Mouse (Mus musculus): ENCODE results near the gene Camta1.

The Camta1 gene

GRCm38 (mm10) chr4:151158250-151158649, 703.4 kb downstream of the Camta1 start:
- CTCF ChIA-PET: interaction anchor here in 3 of 4 experiments (1.0 to 1.8 kb wide), 5 partner anchors 10 to 248 kb away, joined by 3 to 6 read pairs (median 5); no protein-coding TSS in a partner anchor
- POLR2A ChIA-PET: no interaction called here

- ChIA-PET POLR2A (interaction anchor here in 1 of 4 experiments (0.8 kb wide), 1 partner anchor 8 kb away, joined by 4 read pairs; no protein-coding TSS in a partner anchor), CTCF (interaction anchor here (0.5 to 1.8 kb wide), 23 partner anchors 12 to 613 kb away, joined by 3 to 9 read pairs (median 3); no protein-coding TSS in a partner anchor)
Measured at GRCm38 (mm10) chr4:151156904-151157303, 704.8 kb downstream of the Camta1 start.

- POLR2A ChIA-PET: no interaction called here
- CTCF ChIA-PET: interaction anchor here in 2 of 4 experiments (1.0 to 1.1 kb wide), 2 partner anchors 37 to 538 kb away, joined by 3 read pairs; no protein-coding TSS in a partner anchor
Measured at GRCm38 (mm10) chr4:151155587-151155986, 706.1 kb downstream of the Camta1 start.

DNA sequence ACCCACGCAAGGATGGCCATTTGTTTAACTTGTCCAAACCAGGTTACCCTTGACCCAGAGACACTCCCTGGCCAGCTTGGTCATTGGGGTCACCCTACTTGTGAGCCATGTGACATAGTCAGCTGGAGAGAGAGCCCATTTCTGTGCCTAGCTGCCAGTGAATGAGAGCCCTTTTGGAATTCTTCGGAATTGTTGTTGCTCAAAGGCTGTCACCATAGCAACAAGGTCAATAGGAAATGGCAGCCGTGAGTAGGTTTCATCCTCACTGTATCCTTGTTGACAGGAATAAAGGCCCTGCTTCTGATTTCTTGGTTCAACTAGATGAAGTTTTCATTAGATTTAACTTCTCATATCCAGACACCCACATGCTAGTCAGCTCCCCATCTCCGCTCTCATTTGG, 707.4 kb downstream of the Camta1 start:
- ChIA-PET POLR2A (interaction anchor here in 1 of 4 experiments (0.9 kb wide), 1 partner anchor 12 kb away, joined by 3 read pairs; no protein-coding TSS in a partner anchor), CTCF (interaction anchor here in 1 of 4 experiments (0.5 kb wide), 1 partner anchor 25 kb away, joined by 3 read pairs; no protein-coding TSS in a partner anchor)

DNA sequence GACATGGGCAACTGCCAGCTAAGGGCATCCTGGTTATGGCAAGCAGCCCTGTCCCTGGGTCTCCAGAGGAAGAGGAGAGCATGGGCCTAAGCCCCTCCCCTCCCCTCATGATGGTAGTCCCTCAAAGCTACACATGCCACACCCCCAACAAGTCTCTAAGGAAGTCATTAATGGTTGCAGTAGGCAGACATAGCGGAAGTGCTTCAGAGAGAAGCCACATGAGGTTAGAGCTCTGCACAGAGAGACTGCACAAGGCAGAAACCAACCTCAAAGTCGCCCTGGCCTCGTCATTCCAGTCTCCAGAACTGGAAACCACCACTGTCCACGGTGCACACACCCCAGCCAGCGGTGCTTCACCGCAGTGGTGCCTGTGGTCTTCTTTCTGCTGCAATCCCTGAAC, 709.7 kb downstream of the Camta1 start:
- ChIA-PET CTCF (interaction anchor here (0.6 to 1.9 kb wide), 5 partner anchors 11 to 246 kb away, joined by 3 to 13 read pairs (median 6); no protein-coding TSS in a partner anchor), POLR2A (interaction anchor here in 1 of 4 experiments (0.6 kb wide), 1 partner anchor 223 kb away, joined by 7 read pairs; no protein-coding TSS in a partner anchor)

DNA sequence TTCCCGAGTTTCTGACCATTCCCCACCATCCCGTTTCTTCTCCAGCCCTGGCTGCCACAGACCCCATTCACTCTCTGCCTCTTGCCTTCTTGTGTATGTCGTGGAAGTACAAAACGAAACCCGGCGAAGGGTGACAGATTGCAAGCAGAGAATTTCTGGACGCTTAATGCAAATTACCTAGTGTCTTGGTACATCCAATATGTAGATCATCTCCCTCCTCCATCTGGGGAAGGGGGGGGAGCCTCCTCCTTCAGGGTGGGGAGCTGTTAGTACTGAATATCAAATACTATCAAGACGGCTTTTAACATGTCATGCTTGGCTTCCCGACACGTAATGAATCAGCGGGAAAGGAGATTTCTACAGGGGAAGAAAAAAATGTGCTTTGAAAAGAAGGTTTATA, 710.8 kb downstream of the Camta1 start:
- POLR2A ChIA-PET: no interaction called here
- CTCF ChIA-PET: interaction anchor here in 3 of 4 experiments (0.6 to 1.0 kb wide), 4 partner anchors 11 to 888 kb away, joined by 3 read pairs; partner anchors contain the start of gene Nol9 (in 1 of the 3)

DNA sequence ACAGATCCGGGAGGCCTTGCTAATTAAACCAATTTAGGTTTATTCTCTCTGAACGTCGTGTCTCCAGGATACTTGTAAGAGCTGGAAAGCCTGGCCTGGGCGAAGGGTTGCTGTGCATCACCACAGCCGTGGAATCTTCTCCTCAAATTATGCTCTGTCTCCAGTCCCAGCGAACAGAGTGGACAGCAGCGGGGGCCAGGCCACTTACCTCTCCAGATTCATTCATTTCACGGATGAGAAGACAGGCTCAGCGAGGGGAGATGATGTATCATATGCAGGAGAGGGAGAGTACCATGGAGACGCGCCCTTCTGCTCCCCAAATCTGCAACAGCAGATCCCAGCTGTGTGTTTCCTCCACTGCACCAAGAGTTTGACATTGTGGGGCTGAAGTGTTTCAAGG, 711.6 kb downstream of the Camta1 start:
- POLR2A ChIA-PET: no interaction called here
- CTCF ChIA-PET: interaction anchor here in 2 of 4 experiments (0.6 to 1.0 kb wide), 2 partner anchors 11 to 889 kb away, joined by 3 read pairs; partner anchors contain the start of gene Nol9 (in 1 of the 2)

GRCm38 (mm10) chr4:151147541-151147940, 714.1 kb downstream of the Camta1 start:
- CTCF ChIA-PET: no interaction called here
- POLR2A ChIA-PET: no interaction called here

DNA sequence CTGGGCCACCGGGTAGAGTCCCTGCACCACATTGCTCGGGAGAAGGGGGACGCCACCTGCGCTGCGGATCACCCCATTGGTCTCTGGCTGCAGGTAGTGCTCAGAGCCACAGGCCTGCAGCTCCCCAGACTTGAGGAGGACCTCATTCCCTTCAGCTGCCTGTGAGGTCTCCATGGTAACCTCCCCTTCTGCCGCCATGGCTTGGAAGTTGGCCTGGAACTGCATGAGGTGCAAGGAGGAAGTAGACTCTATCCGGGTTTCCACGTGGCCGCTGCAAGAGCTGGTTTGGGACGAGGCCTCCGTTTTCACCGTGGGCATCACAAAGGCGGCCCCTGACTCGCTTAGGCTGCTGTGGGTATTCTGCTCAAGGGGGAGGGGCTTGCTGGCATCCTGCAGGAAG, 717.6 kb downstream of the Camta1 start:
- CTCF ChIA-PET: interaction anchor here in 3 of 4 experiments (0.7 to 1.9 kb wide), 10 partner anchors 13 to 559 kb away, joined by 3 to 12 read pairs (median 4); no protein-coding TSS in a partner anchor
- POLR2A ChIA-PET: interaction anchor here in 3 of 4 experiments (0.6 to 1.8 kb wide), 6 partner anchors 15 to 187 kb away, joined by 3 to 9 read pairs (median 3); no protein-coding TSS in a partner anchor

DNA sequence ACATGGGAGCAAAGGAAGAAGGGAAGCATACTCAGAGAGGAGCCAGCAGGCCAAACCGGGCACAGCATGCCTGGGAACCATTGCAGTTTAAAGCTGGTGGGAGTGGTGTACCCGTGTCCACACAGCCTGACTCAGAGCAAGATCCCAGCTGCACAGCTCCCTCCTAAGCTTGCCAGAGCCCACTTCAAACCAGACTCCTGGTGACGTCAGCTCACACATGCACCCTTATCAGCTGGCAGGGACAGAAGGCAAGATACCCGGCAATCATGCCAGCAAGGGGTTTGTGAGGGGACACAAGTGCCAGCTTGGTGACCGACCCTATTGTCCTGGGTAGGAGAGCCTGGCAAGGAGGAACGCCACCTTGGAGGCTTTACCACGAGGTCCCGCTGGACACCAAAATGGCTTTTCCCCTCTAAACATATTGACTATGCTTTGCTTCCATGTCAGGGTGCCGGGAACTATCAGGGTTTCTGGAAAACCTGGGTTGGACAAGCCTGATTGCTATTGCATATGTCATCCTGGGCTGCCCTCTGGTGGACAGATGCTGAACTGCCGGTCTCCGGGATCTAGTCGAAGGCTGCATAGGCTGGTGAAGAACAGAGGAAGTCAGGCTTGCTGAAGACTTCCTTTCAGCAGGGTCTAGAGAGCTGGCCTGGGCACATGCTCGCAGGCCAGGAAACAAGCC, 720.3 kb downstream of the Camta1 start:
- CTCF ChIA-PET: interaction anchor here (0.6 to 4.8 kb wide), 31 partner anchors 9 to 710 kb away, joined by 3 to 77 read pairs (median 4); partner anchors contain the start of gene Vamp3 (in 1 of the 4)
- POLR2A ChIA-PET: interaction anchor here in 3 of 4 experiments (0.6 to 2.3 kb wide), 14 partner anchors 12 to 478 kb away, joined by 3 to 19 read pairs (median 3); partner anchors contain the start of gene Vamp3 (in 1 of the 3)

GRCm38 (mm10) chr4:151140368-151140982, 721.2 kb downstream of the Camta1 start:
- POLR2A ChIA-PET: interaction anchor here in 3 of 4 experiments (0.8 to 2.3 kb wide), 18 partner anchors 10 to 477 kb away, joined by 3 to 19 read pairs (median 4); partner anchors contain the start of gene Vamp3 (in 3 of the 3)

DNA sequence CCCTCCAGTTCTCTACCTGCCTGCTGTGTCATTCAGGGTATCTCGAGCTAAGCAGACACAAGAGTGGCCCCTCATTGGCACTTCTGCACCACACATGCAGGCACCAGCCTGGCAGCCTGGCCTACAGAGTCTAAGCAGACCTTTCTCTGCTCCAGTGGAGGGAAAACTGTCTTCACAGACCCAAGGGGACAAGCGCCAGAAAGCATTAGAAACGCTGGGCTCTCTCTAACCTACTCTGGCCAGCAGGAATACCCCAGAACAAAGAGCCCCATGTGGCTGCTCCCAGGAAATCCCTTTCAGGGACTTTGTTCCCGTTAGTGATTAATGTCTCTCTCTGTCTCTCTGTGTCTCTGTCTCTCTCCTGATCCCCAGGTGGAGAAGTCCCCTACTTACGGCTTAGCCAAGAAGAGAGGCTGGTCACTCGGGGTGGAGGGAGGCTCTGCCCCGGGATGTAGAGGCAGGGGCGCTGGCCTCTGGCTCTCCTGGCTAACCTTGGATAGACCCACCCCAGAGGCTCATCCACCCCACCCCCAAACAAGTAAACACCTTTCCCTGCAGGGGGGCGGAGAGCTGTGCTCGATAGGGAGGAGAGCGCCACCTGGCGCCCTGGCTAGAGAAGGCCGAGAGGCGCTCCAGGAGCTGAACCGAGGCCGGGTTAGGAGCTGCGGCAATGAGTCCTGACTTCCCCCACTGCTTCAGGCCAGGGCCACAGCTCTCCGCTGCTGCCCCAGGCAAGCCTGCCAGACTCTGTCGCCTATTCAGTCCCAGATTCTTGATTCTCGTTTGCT, 722.4 kb downstream of the Camta1 start:
- POLR2A ChIA-PET: interaction anchor here (0.5 to 2.3 kb wide), 23 partner anchors 8 to 723 kb away, joined by 3 to 19 read pairs (median 4); partner anchors contain the start of genes Vamp3 (in 2 of the 4) and Camta1 (in 1 of the 4)
- CTCF ChIA-PET: interaction anchor here (0.6 to 4.8 kb wide), 88 partner anchors 8 to 1792 kb away, joined by 3 to 77 read pairs (median 4); partner anchors contain the start of genes Vamp3 (in 3 of the 4), Per3 (in 2 of the 4), Eno1 (in 1 of the 4) and Gm13090 (in 1 of the 4)

More at GRCm38 (mm10) chr4:151140368-151140982, 721.2 kb downstream of the Camta1 start:
- CTCF ChIA-PET: interaction anchor here (0.6 to 4.8 kb wide), 50 partner anchors 9 to 711 kb away, joined by 3 to 77 read pairs (median 5); partner anchors contain the start of genes Gm13090 (in 1 of the 4) and Per3 (in 1 of the 4)

GRCm38 (mm10) chr4:151138586-151138985, 723.1 kb downstream of the Camta1 start:
- ChIA-PET CTCF (interaction anchor here (0.6 to 4.8 kb wide), 15 partner anchors 9 to 204 kb away, joined by 3 to 77 read pairs (median 13); no protein-coding TSS in a partner anchor), POLR2A (interaction anchor here in 2 of 4 experiments (1.2 to 2.3 kb wide), 2 partner anchors 10 to 31 kb away, joined by 3 to 19 read pairs; no protein-coding TSS in a partner anchor)

- CTCF ChIA-PET: interaction anchor here in 3 of 4 experiments (0.6 to 4.8 kb wide), 8 partner anchors 9 to 204 kb away, joined by 4 to 60 read pairs (median 9); no protein-coding TSS in a partner anchor
- POLR2A ChIA-PET: interaction anchor here in 1 of 4 experiments (0.6 kb wide), 1 partner anchor 200 kb away, joined by 4 read pairs; no protein-coding TSS in a partner anchor
Measured at GRCm38 (mm10) chr4:151138135-151138534, 723.5 kb downstream of the Camta1 start.

GRCm38 (mm10) chr4:151137701-151138100, 724.0 kb downstream of the Camta1 start:
- ChIA-PET POLR2A (interaction anchor here in 1 of 4 experiments (0.6 kb wide), 2 partner anchors 56 to 200 kb away, joined by 3 to 4 read pairs; no protein-coding TSS in a partner anchor), CTCF (interaction anchor here in 3 of 4 experiments (0.7 to 4.8 kb wide), 6 partner anchors 8 to 160 kb away, joined by 4 to 60 read pairs (median 7); no protein-coding TSS in a partner anchor)

DNA sequence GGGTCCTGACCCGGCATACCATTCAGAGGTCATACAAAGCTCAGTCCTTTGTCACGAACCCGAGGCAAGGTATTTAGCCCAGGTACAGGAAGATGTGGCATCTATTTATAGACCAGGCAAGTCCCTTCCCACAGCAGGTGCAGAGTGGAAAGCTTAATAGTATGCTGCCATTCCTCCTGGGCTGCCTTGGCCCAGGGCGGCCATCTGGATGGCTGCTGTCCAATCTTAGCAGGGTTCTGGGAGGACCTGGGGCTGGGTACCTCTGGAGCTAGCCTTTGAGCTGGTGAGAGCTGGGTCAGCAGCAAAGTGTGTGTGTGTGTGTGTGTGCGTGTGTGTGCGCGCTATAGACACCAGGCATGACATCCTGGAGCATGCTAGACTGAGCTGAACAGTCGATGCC, 726.2 kb downstream of the Camta1 start:
- POLR2A ChIA-PET: interaction anchor here in 2 of 4 experiments (0.6 to 1.0 kb wide), 2 partner anchors 62 to 104 kb away, joined by 3 read pairs; no protein-coding TSS in a partner anchor
- CTCF ChIA-PET: interaction anchor here in 1 of 4 experiments (1.0 kb wide), 1 partner anchor 60 kb away, joined by 3 read pairs; no protein-coding TSS in a partner anchor

DNA sequence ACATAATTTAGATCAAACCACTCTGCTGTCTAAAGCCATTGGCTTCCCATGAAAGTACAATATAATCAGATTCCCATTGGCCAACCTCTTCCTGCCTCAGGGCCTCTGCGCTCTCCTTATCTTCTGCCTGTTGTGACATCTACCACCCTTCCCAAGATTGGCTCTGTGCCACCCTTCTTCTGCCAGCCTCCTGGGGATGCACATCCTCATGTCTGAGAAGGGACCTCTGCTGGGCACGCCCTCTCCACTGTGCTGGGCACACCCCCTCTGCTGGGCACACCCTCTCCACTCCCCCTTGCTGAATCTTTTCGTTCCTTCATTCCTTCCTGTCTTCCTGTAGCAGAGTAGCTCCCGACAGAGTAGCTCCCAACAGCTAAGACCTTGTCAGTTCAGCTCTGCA, 727.9 kb downstream of the Camta1 start:
- ChIA-PET POLR2A (no interaction called here), CTCF (no interaction called here)

Data from embryonic stem cell, embryonic (primary cell).